Mouse (Mus musculus): Measurements from ENCODE around the gene Zc2hc1b.

Zc2hc1b gene

GRCm38 (mm10) chr10:13171461-13171860, 6.4 kb downstream of the Zc2hc1b start:
- no peak for DNase-seq

- no peak for DNase-seq
Observed at GRCm38 (mm10) chr10:13170739-13171448, 6.9 kb downstream of the Zc2hc1b start.

- DNase-seq: no peak
Observed at GRCm38 (mm10) chr10:13168461-13168860, 9.4 kb downstream of the Zc2hc1b start.

- DNase-seq: no peak
Observed at GRCm38 (mm10) chr10:13162031-13162430, 15.8 kb downstream of the Zc2hc1b start.

GRCm38 (mm10) chr10:13160913-13161312, 16.9 kb downstream of the Zc2hc1b start:
- no peak for DNase-seq

- no peak for DNase-seq
Observed at GRCm38 (mm10) chr10:13155377-13155776, 22.4 kb downstream of the Zc2hc1b start.

- DNase-seq: no peak
Observed at GRCm38 (mm10) chr10:13152811-13153364, 24.9 kb downstream of the Zc2hc1b start.

GRCm38 (mm10) chr10:13151353-13151752, 26.5 kb downstream of the Zc2hc1b start:
- DNase-seq: peak; percentile 24

- no peak for DNase-seq
Observed at GRCm38 (mm10) chr10:13150435-13150834, 27.4 kb downstream of the Zc2hc1b start.

- DNase-seq: no peak
Observed at GRCm38 (mm10) chr10:13140434-13140833, 37.4 kb downstream of the Zc2hc1b start.

- DNase-seq: no peak
Observed at GRCm38 (mm10) chr10:13137906-13138305, 39.9 kb downstream of the Zc2hc1b start.

- DNase-seq: no peak
Observed at GRCm38 (mm10) chr10:13135751-13136150, 42.1 kb downstream of the Zc2hc1b start.

GRCm38 (mm10) chr10:13135276-13135675, 42.5 kb downstream of the Zc2hc1b start:
- DNase-seq: no peak

GRCm38 (mm10) chr10:13133850-13134249, 44.0 kb downstream of the Zc2hc1b start:
- no peak for DNase-seq

- DNase-seq: no peak
Observed at GRCm38 (mm10) chr10:13127946-13128345, 49.9 kb downstream of the Zc2hc1b start.

- DNase-seq: no peak
Observed at GRCm38 (mm10) chr10:13127335-13127734, 50.5 kb downstream of the Zc2hc1b start.

- DNase-seq: no peak
Observed at GRCm38 (mm10) chr10:13125811-13126210, 52.0 kb downstream of the Zc2hc1b start.

GRCm38 (mm10) chr10:13119300-13119699, 58.5 kb downstream of the Zc2hc1b start:
- no peak for DNase-seq

GRCm38 (mm10) chr10:13118770-13119102, 59.1 kb downstream of the Zc2hc1b start:
- no peak for DNase-seq

GRCm38 (mm10) chr10:13118024-13118769, 59.6 kb downstream of the Zc2hc1b start:
- DNase-seq: no peak

GRCm38 (mm10) chr10:13116706-13117665, 60.8 kb downstream of the Zc2hc1b start:
- DNase-seq: no peak

GRCm38 (mm10) chr10:13115030-13115429, 62.8 kb downstream of the Zc2hc1b start:
- no peak for DNase-seq

GRCm38 (mm10) chr10:13113641-13114040, 64.2 kb downstream of the Zc2hc1b start:
- no peak for DNase-seq

All from right cerebral cortex, adult 18-20 months (tissue).